Mouse (Mus musculus): ENCODE results near the gene Evi5. TPM values are rescaled to one million over a fixed set of nuclear protein-coding genes. Genes with fewer than 3 reads are reported as not detected.

Evi5 gene
- polyA plus RNA-seq, 1 experiment from 2014 or later: 57.4 TPM

- no peak overlapping the region for H3K4me2 ChIP-seq
- H3K36me3 ChIP-seq (replicated peaks): peaks cover 4% of the 10 kb centered on the region; the same call in 1 of the 2 replicates
- no peak overlapping the region for H3K4me3 ChIP-seq (replicated peaks)
- no peaks in the 10 kb centered on the region for H3K27me3 ChIP-seq
- no peaks in the 10 kb centered on the region for H3K4me1 ChIP-seq
- no peaks in the 10 kb centered on the region for H3K9me3 ChIP-seq
- no peak overlapping the region for H3K9ac ChIP-seq
- no peak for ATAC-seq (ENCODE audit: low FRiP score)
- no peak overlapping the region for H3K27ac ChIP-seq
- WGBS: 78% methylated on average over 3 of the region's 3 CpGs
Measured at GRCm38 (mm10) chr5:107838891-107839644, 35.8 kb downstream of the Evi5 start.

- Histone ChIP-seq H3K27me3 (no peaks in the 10 kb centered on the region), H3K9me3 (peaks cover 6% of the 10 kb centered on the region), H3K4me3 (replicated peaks) (no peak overlapping the region), H3K4me2 (no peak overlapping the region), H3K4me1 (no peaks in the 10 kb centered on the region), H3K9ac (no peak overlapping the region), H3K36me3 (replicated peaks) (peaks cover 7% of the 10 kb centered on the region), H3K27ac (no peak overlapping the region)
- no peak for ATAC-seq (ENCODE audit: low FRiP score)
- 97% methylated on average over 1 of the region's 1 CpGs for WGBS
Measured at GRCm38 (mm10) chr5:107834287-107834686, 40.6 kb downstream of the Evi5 start.

DNA sequence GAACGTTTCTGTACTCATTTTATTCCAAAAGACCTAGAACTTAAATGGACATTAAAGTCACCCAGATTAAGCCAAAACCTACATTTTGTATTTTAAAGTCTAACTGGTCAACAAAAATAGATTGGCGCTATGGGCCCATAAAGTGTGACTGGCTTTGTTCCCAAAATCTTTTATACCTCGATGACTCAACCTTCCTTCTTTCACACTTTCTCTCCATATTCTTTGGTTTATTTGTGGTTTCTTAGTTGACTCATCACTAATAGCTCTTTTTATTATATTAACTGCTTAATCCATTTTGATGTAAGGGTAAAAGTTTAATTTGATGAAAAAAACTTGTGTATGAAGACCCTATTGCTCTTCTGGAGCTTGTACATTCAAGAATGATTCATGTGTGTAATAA, 43.6 kb downstream of the Evi5 start:
- Histone ChIP-seq H3K4me1 (no peaks in the 10 kb centered on the region), H3K4me2 (no peak overlapping the region), H3K27me3 (no peaks in the 10 kb centered on the region), H3K36me3 (replicated peaks) (peaks cover 7% of the 10 kb centered on the region), H3K27ac (no peak overlapping the region), H3K4me3 (replicated peaks) (no peak overlapping the region), H3K9ac (no peak overlapping the region), H3K9me3 (peaks cover 6% of the 10 kb centered on the region)
- WGBS: 87% methylated on average over 3 of the region's 3 CpGs
- no peak for ATAC-seq (ENCODE audit: low FRiP score)

DNA sequence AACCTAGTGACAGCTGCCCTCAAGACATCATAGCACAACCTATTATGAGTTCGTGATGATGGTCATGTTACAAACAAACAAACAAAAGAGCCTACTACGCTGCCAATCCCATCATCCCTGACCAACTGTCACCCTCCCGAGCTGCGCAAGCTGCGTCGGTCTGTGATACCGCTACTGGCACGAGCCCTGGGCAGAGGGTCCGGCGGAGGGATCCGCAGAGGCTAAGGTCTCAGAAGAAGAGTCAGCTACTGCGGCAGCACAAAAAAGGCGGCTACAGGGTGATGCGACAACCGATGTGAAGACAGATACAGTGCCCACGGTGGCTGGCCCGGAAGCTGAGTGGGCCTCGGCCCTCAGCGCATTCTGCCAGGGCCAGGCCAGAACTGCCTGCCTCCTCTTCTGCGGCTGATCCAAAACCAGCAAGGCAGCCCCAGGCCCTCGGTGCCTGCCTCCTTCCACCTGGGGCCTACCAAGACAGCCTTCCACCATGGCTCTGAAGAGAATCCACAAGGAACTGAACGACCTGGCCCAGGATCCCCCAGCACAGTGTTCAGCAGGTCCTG, 44.8 kb downstream of the Evi5 start, which contains the start of gene Ube2d2b:
TSS of gene Ube2d2b (plus strand) at position 102 of the 563 bp plus-strand sequence.
- no peak within 1 kb of the TSS for H3K4me3 ChIP-seq (replicated peaks)
- peaks cover 7% of the 10 kb centered on the region for H3K36me3 ChIP-seq (replicated peaks)
- H3K4me1 ChIP-seq: no peaks in the 10 kb centered on the region
- no peak within 1 kb of the TSS for H3K4me2 ChIP-seq
- 96% methylated on average over 22 of the region's 22 CpGs for WGBS
- H3K9ac ChIP-seq: no peak within 1 kb of the TSS
- ATAC-seq (ENCODE audit: low FRiP score): no peak
- no peak within 1 kb of the TSS for H3K27ac ChIP-seq
- no peaks in the 10 kb centered on the region for H3K27me3 ChIP-seq
- H3K9me3 ChIP-seq: peaks cover 6% of the 10 kb centered on the region

GRCm38 (mm10) chr5:107822521-107822920, 52.4 kb downstream of the Evi5 start:
- no peaks in the 10 kb centered on the region for H3K9me3 ChIP-seq
- ATAC-seq (ENCODE audit: low FRiP score): no peak
- 97% methylated on average over 1 of the region's 1 CpGs for WGBS
- no peak overlapping the region for H3K4me3 ChIP-seq (replicated peaks)
- H3K36me3 ChIP-seq (replicated peaks): 0 out of 2 replicates have a peak, but pooled peaks cover 2% of the 10 kb centered on the region
- H3K27ac ChIP-seq: no peak overlapping the region
- H3K4me2 ChIP-seq: no peak overlapping the region
- no peaks in the 10 kb centered on the region for H3K4me1 ChIP-seq
- no peaks in the 10 kb centered on the region for H3K27me3 ChIP-seq
- H3K9ac ChIP-seq: no peak overlapping the region

DNA sequence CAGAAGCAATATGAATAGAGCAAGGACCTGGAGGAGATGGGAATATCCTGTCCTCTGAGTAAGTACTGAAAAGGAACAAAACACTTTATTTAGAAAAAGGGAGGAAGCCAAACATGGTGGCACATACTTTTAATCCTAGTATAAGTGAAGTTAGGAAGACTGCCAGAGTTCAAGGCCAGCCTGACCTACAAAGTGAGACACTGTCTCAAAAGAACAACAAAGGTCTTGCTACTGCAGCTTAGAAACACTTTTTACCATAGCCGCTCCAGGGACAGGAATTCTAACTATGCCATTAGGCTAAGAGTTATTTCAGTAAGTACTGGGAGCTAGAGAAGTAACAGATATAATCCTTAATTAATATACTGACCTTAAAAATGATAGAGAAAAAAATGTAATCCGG, 60.3 kb downstream of the Evi5 start:
- no peaks in the 10 kb centered on the region for H3K4me1 ChIP-seq
- no peaks in the 10 kb centered on the region for H3K27me3 ChIP-seq
- H3K4me2 ChIP-seq: no peak overlapping the region
- no peak overlapping the region for H3K9ac ChIP-seq
- WGBS: 92% methylated on average over 2 of the region's 2 CpGs
- ATAC-seq (ENCODE audit: low FRiP score): no peak
- H3K36me3 ChIP-seq (replicated peaks): peaks cover 17% of the 10 kb centered on the region
- no peak overlapping the region for H3K4me3 ChIP-seq (replicated peaks)
- no peak overlapping the region for H3K27ac ChIP-seq
- no peaks in the 10 kb centered on the region for H3K9me3 ChIP-seq

GRCm38 (mm10) chr5:107807496-107807895, 67.4 kb downstream of the Evi5 start:
- no peaks in the 10 kb centered on the region for H3K9me3 ChIP-seq
- 89% methylated on average over 4 of the region's 4 CpGs for WGBS
- H3K9ac ChIP-seq: no peak overlapping the region
- no peak overlapping the region for H3K4me3 ChIP-seq (replicated peaks)
- H3K27ac ChIP-seq: no peak overlapping the region
- no peak overlapping the region for H3K4me2 ChIP-seq
- no peaks in the 10 kb centered on the region for H3K4me1 ChIP-seq
- ATAC-seq (ENCODE audit: low FRiP score): no peak
- 0 out of 2 replicates have a peak, but pooled peaks cover 2% of the 10 kb centered on the region for H3K36me3 ChIP-seq (replicated peaks)
- H3K27me3 ChIP-seq: no peaks in the 10 kb centered on the region

- H3K36me3 ChIP-seq (replicated peaks): peaks cover 1% of the 10 kb centered on the region; the same call in 1 of the 2 replicates
- H3K9ac ChIP-seq: no peak overlapping the region
- no peaks in the 10 kb centered on the region for H3K4me1 ChIP-seq
- no peaks in the 10 kb centered on the region for H3K27me3 ChIP-seq
- no peaks in the 10 kb centered on the region for H3K9me3 ChIP-seq
- H3K27ac ChIP-seq: no peak overlapping the region
- H3K4me3 ChIP-seq (replicated peaks): no peak overlapping the region
- ATAC-seq (ENCODE audit: low FRiP score): no peak
- H3K4me2 ChIP-seq: no peak overlapping the region
Measured at GRCm38 (mm10) chr5:107802621-107803020, 72.3 kb downstream of the Evi5 start.

DNA sequence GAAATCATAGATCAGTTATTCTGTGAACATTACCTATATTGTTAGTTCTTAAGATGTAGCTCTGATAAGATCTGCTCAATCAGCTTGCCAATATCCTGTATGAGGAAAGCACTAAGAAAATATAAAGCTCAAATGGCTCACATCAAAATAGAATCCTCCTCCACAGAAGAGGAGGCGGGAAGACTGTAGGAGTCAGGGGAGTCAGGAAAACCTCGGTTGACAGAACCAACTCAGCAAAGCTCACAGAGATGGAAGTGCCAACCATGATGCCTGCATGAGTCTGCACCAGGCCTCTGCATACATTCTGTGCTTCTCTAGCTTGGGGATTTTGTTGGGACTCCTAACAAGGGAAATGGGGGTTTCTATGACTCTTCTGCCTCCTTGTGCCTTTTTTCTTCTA, 73.7 kb downstream of the Evi5 start:
- no peak overlapping the region for H3K4me2 ChIP-seq
- no peak for ATAC-seq (ENCODE audit: low FRiP score)
- H3K27me3 ChIP-seq: no peaks in the 10 kb centered on the region
- no peak overlapping the region for H3K27ac ChIP-seq
- H3K9ac ChIP-seq: no peak overlapping the region
- H3K4me3 ChIP-seq (replicated peaks): no peak overlapping the region
- WGBS: 89% methylated on average over 2 of the region's 2 CpGs
- H3K4me1 ChIP-seq: no peaks in the 10 kb centered on the region
- H3K9me3 ChIP-seq: no peaks in the 10 kb centered on the region
- peaks cover 8% of the 10 kb centered on the region for H3K36me3 ChIP-seq (replicated peaks)

DNA sequence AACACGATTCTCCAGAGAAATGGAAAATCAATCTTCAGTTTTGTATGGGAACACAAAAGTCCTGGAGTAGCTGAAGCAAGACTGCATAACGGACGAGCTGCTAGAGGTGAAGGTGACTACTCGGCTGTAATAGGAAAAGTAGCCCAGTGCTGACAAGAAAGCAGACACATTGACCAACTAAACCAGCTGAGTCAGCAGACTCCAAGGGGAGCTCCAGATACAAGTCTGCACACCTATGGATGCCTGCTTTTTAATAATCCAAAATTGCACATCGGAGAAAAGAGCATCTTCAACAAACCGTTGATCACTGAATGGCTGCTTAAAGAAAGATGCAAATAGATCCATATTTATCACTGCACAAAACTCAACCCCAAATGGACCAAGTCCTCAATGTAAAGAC, 76.6 kb downstream of the Evi5 start:
- Histone ChIP-seq H3K4me3 (replicated peaks) (no peak overlapping the region), H3K4me1 (no peaks in the 10 kb centered on the region), H3K27ac (no peak overlapping the region), H3K9ac (no peak overlapping the region), H3K9me3 (no peaks in the 10 kb centered on the region), H3K4me2 (no peak overlapping the region), H3K27me3 (no peaks in the 10 kb centered on the region), H3K36me3 (replicated peaks) (peaks cover 15% of the 10 kb centered on the region)
- no peak for ATAC-seq (ENCODE audit: low FRiP score)
- WGBS: 95% methylated on average over 6 of the region's 6 CpGs

DNA sequence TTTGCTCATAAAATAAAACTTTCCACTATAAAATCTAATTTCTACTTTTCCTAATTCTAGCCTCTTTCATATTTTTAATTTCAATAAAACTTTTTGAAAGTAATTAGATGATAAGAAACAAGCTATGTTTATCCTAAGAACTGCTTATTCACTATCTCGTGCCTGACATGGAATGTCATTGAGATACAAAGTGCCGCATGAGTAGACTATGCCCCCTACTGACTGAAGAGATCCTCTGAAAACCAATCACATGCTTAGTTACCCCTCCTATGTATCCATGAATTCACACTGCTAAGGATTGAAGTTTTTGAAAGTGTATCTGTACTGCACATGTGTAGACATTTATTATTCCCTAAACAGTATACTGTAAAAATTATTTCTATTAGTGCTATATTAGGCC, 81.0 kb downstream of the Evi5 start:
- H3K36me3 ChIP-seq (replicated peaks): peaks cover 15% of the 10 kb centered on the region
- no peak for ATAC-seq (ENCODE audit: low FRiP score)
- H3K4me3 ChIP-seq (replicated peaks): no peak overlapping the region
- no peak overlapping the region for H3K4me2 ChIP-seq
- no peaks in the 10 kb centered on the region for H3K9me3 ChIP-seq
- no peaks in the 10 kb centered on the region for H3K27me3 ChIP-seq
- no peaks in the 10 kb centered on the region for H3K4me1 ChIP-seq
- H3K27ac ChIP-seq: no peak overlapping the region
- H3K9ac ChIP-seq: no peak overlapping the region
- WGBS: 33% methylated on average over 2 of the region's 2 CpGs

GRCm38 (mm10) chr5:107793258-107793657, 81.6 kb downstream of the Evi5 start:
- no peak overlapping the region for H3K27ac ChIP-seq
- WGBS: 18% methylated on average over 3 of the region's 3 CpGs
- no peak for ATAC-seq (ENCODE audit: low FRiP score)
- no peaks in the 10 kb centered on the region for H3K4me1 ChIP-seq
- H3K4me2 ChIP-seq: no peak overlapping the region
- no peak overlapping the region for H3K9ac ChIP-seq
- H3K9me3 ChIP-seq: no peaks in the 10 kb centered on the region
- H3K36me3 ChIP-seq (replicated peaks): peaks cover 15% of the 10 kb centered on the region
- H3K4me3 ChIP-seq (replicated peaks): no peak overlapping the region
- H3K27me3 ChIP-seq: no peaks in the 10 kb centered on the region

- Histone ChIP-seq H3K4me1 (no peaks in the 10 kb centered on the region), H3K27ac (no peak overlapping the region), H3K36me3 (replicated peaks) (peaks cover 17% of the 10 kb centered on the region), H3K4me3 (replicated peaks) (no peak overlapping the region), H3K4me2 (no peak overlapping the region), H3K27me3 (no peaks in the 10 kb centered on the region), H3K9ac (no peak overlapping the region), H3K9me3 (no peaks in the 10 kb centered on the region)
- ATAC-seq (ENCODE audit: low FRiP score): no peak
- WGBS: 95% methylated on average over 3 of the region's 3 CpGs
Measured at GRCm38 (mm10) chr5:107792516-107792915, 82.4 kb downstream of the Evi5 start.
